Mouse (Mus musculus) liver, adult 2 months (tissue): ENCODE results near the gene Rbm20.

ENCODE experiments used
- CTCF ChIP-seq: fragments of 200-500 bp; IDR thresholded peaks from 2 replicates; pipeline ENCODE4 v1.5.1; 2011; ENCODE audit warnings: low read depth, low read length, control low read depth
- POLR2A ChIP-seq: fragments of 200-500 bp; IDR thresholded peaks from 2 replicates; pipeline ENCODE4 v1.6.1; 2011; ENCODE audit warnings: low read length, control low read depth; ENCODE audit not compliant: insufficient read depth; ENCODE audit errors: extremely low read depth

DNA sequence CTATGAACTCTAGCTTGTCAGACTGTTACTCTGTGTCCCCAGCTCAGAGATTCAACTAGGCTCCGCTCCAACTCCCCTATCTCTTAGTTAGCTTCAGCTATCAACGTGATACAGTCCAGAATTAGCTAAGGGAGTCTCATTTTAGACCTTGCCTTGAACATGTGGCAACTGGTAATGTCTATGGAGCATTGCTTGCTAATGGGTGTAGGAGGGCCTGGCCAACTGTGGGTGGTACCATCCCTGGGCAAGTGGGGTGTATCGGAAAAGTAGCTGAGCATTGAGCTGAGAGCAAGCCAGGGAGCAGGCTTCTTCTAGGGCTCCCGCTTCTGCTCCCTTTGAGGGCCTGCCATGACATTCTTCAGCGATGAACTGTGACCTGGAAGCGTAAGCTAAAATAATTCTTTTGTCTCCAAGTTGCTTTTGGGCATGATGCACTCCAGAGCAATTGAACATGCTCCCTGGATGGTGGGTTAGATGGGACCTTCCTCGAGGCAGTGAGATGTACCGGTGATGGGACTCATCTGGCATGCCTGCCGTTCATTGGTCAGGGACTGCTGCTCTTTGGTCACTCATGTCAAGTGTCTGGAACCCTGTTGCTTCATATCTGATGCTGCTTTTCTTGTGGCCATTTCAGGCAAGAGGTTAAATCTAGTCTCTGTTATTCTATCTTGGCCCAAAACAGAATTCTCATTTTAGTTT is 16.2 kb upstream of the Rbm20 start:
- TF ChIP-seq CTCF, result no peak
- TF ChIP-seq POLR2A, result no peak
